Mouse (Mus musculus): ENCODE measurements around the gene Gcnt2.

DNA sequence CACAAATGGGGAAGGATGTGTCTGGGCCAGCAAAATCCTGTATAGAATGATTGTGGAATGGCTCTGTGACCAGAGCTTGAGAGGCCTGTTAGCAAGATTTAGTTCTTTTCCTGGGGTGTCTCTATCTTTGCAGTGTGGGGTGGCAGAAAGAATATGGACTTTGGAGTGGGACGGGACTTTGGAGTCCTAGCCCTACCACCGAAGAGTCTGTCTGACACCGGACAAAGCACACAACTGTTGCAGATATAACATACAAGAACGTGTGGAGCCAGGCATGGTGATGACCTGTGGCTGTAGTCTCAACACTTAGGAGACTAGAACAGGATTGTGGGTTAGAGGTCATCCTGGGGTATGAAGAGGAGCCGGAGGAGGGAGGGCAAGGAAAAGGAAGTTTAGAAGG, 73.0 kb downstream of the Gcnt2 start:
- no peak for TF ChIP-seq CTCF (conservative IDR thresholded peaks at IDR 0.05; ENCODE audit: insufficient read depth, insufficient read length, low read depth, low read length)
- TF ChIP-seq POLR2A (IDR thresholded peaks at IDR 0.05; ENCODE audit: low read depth, low read length), result no peak
